Mouse (Mus musculus) liver, embryonic 14.5 days (tissue): ENCODE measurements around the gene Cadm3. TPM values are rescaled to one million over a fixed set of nuclear protein-coding genes. Genes with fewer than 3 reads are reported as not detected.

ENCODE experiments used
- ATAC-seq: fragments of 200-750 bp; cut with Nextera tagmentation; 2 replicates; pipeline ENCODE4 v1.8.0; 2017; ENCODE audit warnings: moderate number of reproducible peaks, mild to moderate bottlenecking, moderate library complexity; ENCODE audit not compliant: insufficient read depth
- DNase-seq, 3 experiments: peaks; one replicate each; pipeline ENCODE4 v3.0.0-alpha.2; 2012 to 2013; ENCODE audit warnings: low read depth in 3 of 3, low spot score in 3 of 3
- H3K27ac ChIP-seq: fragments of 300-500 bp; sonication (generic); 2 replicates; pipeline ENCODE4 v1.5.1; 2014; ENCODE audit warnings: moderate library complexity, mild to moderate bottlenecking, control low read depth, inconsistent platforms
- H3K27me3 ChIP-seq: fragments of 300-500 bp; sonication (generic); 2 replicates; pipeline ENCODE4 v1.6.1; 2014; ENCODE audit warnings: mild to moderate bottlenecking, low read length, moderate library complexity; ENCODE audit not compliant: control insufficient read depth, insufficient read depth
- H3K36me3 ChIP-seq: fragments of 300-500 bp; sonication (generic); replicated peaks from 2 replicates; pipeline ENCODE4 v1.6.1; 2014; ENCODE audit warnings: low read depth; ENCODE audit not compliant: control insufficient read depth, insufficient read depth
- H3K4me1 ChIP-seq, 2 experiments: fragments of 200-500 bp in 1 of 2; fragments of 300-500 bp in 1 of 2; sonication (generic) in 1 of 2; replicated peaks; 2 replicates each; pipeline ENCODE4 v1.6.1; 2012 to 2014; ENCODE audit warnings: antibody characterized with exemption in 1 of 2, inconsistent platforms in 1 of 2, low read length in 1 of 2; ENCODE audit not compliant: control insufficient read depth in 2 of 2, insufficient read depth in 2 of 2
- H3K4me2 ChIP-seq: fragments of 300-500 bp; sonication (generic); 2 replicates; pipeline ENCODE4 v1.6.1; 2014; ENCODE audit warnings: low read depth, mild to moderate bottlenecking, control low read depth, moderate library complexity
- H3K4me3 ChIP-seq, 2 experiments: fragments of 200-500 bp in 1 of 2; fragments of 300-500 bp in 1 of 2; sonication (generic) in 1 of 2; 2 replicates each; pipeline ENCODE4 v1.5.1; 2012 to 2014; ENCODE audit warnings: low read depth in 2 of 2, low read length in 2 of 2, mild to moderate bottlenecking in 2 of 2, control low read depth in 1 of 2, inconsistent platforms in 1 of 2, moderate library complexity in 1 of 2; ENCODE audit not compliant: insufficient read depth in 1 of 2
- H3K9ac ChIP-seq: fragments of 300-500 bp; sonication (generic); replicated peaks from 2 replicates; pipeline ENCODE4 v1.6.1; 2014; ENCODE audit warnings: mild to moderate bottlenecking, control low read depth, moderate library complexity
- H3K9me3 ChIP-seq: fragments of 300-500 bp; sonication (generic); 2 replicates; pipeline ENCODE4 v1.6.1; 2016; ENCODE audit warnings: low read length, mixed read lengths; ENCODE audit not compliant: control insufficient read depth
- CTCF ChIP-seq: IDR thresholded peaks from 2 replicates; pipeline ENCODE4 v1.5.1; 2016; ENCODE audit warnings: antibody characterized with exemption, low read depth, control low read depth
- EP300 ChIP-seq: IDR thresholded peaks from 2 replicates; pipeline ENCODE4 v1.6.1; 2016; ENCODE audit warnings: antibody characterized with exemption, low read depth
- WGBS: fragments of 180-500 bp; shearing (Covaris S2); extraction: QIAGEN DNeasy Blood & Tissue Kit; methylation state at CpG from one replicate; pipeline ENCODE4 v1.1.7; 2014; ENCODE audit not compliant: insufficient replicate concordance; 5-methylcytosine and 5-hydroxymethylcytosine counted together
- polyA plus RNA-seq, 2 experiments: library from polyadenylated mRNA; depleted of rRNA in 1 of 2; stranded (reverse) in 1 of 2; unstranded in 1 of 2; fragments of >200 nt; fragmentation: Nextera tagmentation in 1 of 2; extraction: Ambion mirVana in 1 of 2; gene quantifications; 2 replicates each; pipeline versions ENCODE4 v1.2.1 to v1.2.3; 2012 to 2014

Gene Cadm3
- polyA plus RNA-seq, 2 experiments: 0.42 to 0.89 TPM

- H3K27ac ChIP-seq: peak within 1 kb of the TSS; percentile 99
- H3K9me3 ChIP-seq: no peaks in the 10 kb centered on the region
- TF ChIP-seq CTCF (no peak), EP300 (peak; percentile 80)
- peaks cover 39 to 57% of the 10 kb centered on the region in 2 experiments for H3K4me1 ChIP-seq
- WGBS: 9% methylated on average over 9 of the region's 9 CpGs
- DNase-seq: peak; percentile 80 to 85 (median 84)
- H3K4me2 ChIP-seq: peak within 1 kb of the TSS; percentile 88
- H3K36me3 ChIP-seq: peaks cover 8% of the 10 kb centered on the region
- H3K4me3 ChIP-seq: peak within 1 kb of the TSS; percentile 81 to 94
- peak; percentile 89 for ATAC-seq
- H3K27me3 ChIP-seq: no peaks in the 10 kb centered on the region
- H3K9ac ChIP-seq: peak within 1 kb of the TSS; percentile 96
Observed at GRCm38 (mm10) chr1:173333312-173334253, 33.9 kb downstream of the Cadm3 start, which contains the start of gene Ackr1. TSS of gene Ackr1 (minus strand) at chr1:173333750.

GRCm38 (mm10) chr1:173332418-173332817, 35.1 kb downstream of the Cadm3 start:
- Histone ChIP-seq H3K9me3 (no peaks in the 10 kb centered on the region), H3K4me2 (peak overlapping the region; percentile 88), H3K27ac (peak overlapping the region; percentile 99), H3K36me3 (peaks cover 10% of the 10 kb centered on the region), H3K9ac (peak overlapping the region; percentile 96), H3K4me3 (peak overlapping the region; percentile 81 to 94), H3K4me1 (peaks cover 49 to 66% of the 10 kb centered on the region in 2 experiments), H3K27me3 (no peaks in the 10 kb centered on the region)
- ATAC-seq: no peak
- DNase-seq: no peak
- TF ChIP-seq CTCF (no peak), EP300 (no peak)
- 70% methylated on average over 5 of the region's 5 CpGs for WGBS

- no peak for TF ChIP-seq CTCF
- TF ChIP-seq EP300: no peak
- Histone ChIP-seq H3K4me2 (peak overlapping the region; percentile 88), H3K36me3 (peaks cover 11% of the 10 kb centered on the region), H3K27me3 (no peaks in the 10 kb centered on the region), H3K9ac (peak overlapping the region; percentile 96), H3K27ac (peak overlapping the region; percentile 99), H3K4me1 (peaks cover 55 to 72% of the 10 kb centered on the region in 2 experiments), H3K4me3 (peak overlapping the region; percentile 81 to 94), H3K9me3 (no peaks in the 10 kb centered on the region)
- DNase-seq (no peak), ATAC-seq (no peak)
- 54% methylated on average over 5 of the region's 5 CpGs for WGBS
Observed at GRCm38 (mm10) chr1:173329743-173330142, 37.8 kb downstream of the Cadm3 start.

- peak; percentile 39 for ATAC-seq
- no peak for TF ChIP-seq CTCF
- peak; percentile 93 for TF ChIP-seq EP300
- DNase-seq: peak; percentile 63 to 74 (median 74)
- Histone ChIP-seq H3K9me3 (no peaks in the 10 kb centered on the region), H3K27me3 (no peaks in the 10 kb centered on the region), H3K4me1 (peaks cover 53 to 69% of the 10 kb centered on the region in 2 experiments), H3K36me3 (peaks cover 11% of the 10 kb centered on the region), H3K4me2 (peak overlapping the region; percentile 88), H3K9ac (peak overlapping the region; percentile 59), H3K4me3 (peak overlapping the region; percentile 81 to 94), H3K27ac (peak overlapping the region; percentile 99)
- whole genome bisulfite sequencing: 6% methylated on average over 4 of the region's 4 CpGs
Observed at GRCm38 (mm10) chr1:173329185-173329584, 38.3 kb downstream of the Cadm3 start.

- WGBS: 74% methylated on average over 8 of the region's 8 CpGs
- no peak for TF ChIP-seq EP300
- no peak for TF ChIP-seq CTCF
- H3K36me3 ChIP-seq: peaks cover 11% of the 10 kb centered on the region
- DNase-seq (no peak), ATAC-seq (no peak)
- H3K4me2 ChIP-seq: peak overlapping the region; percentile 88
- peaks cover 52 to 62% of the 10 kb centered on the region in 2 experiments for H3K4me1 ChIP-seq
- no peaks in the 10 kb centered on the region for H3K9me3 ChIP-seq
- peak overlapping the region; percentile 4 to 81; a peak in 2 of 4 replicates for H3K4me3 ChIP-seq
- peak overlapping the region; percentile 25; the same call in 1 of the 2 replicates for H3K27ac ChIP-seq
- H3K27me3 ChIP-seq: no peaks in the 10 kb centered on the region
- H3K9ac ChIP-seq: peak overlapping the region; percentile 59
Observed at GRCm38 (mm10) chr1:173328446-173328845, 39.0 kb downstream of the Cadm3 start.
